Mouse (Mus musculus) frontal cortex, adult (tissue): ENCODE data around the gene Ulk4.
A peak's percentile ranks its signal among the peaks of the same experiment; 100 is the strongest.

ENCODE experiments used
- ATAC-seq: cut with Nextera tagmentation; 2 replicates; pipeline ENCODE4 v1.9.2; 2017; ENCODE audit warnings: mild to moderate bottlenecking, moderate library complexity, mixed read lengths; ENCODE audit not compliant: low TSS enrichment

Gene Ulk4

DNA sequence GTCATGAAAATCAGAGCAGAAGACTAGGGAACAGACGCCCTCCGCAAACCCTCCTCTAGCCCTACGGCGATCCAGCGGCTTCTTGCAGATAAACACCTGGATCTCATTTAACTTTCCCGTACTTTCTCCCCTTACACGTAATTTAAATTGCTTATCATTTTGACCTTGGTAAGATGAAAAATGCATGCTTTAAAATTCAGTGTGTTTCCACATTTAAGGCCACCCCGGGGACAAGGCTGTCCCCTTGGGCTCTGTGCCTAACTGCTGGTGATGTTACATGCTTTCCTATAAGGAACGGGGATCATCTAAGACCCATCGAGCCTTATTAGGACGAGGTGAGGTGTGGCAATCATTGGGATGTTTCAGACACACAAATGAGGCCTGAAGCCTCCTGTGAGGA is 256.6 kb downstream of the Ulk4 start:
- ATAC-seq = no peak

DNA sequence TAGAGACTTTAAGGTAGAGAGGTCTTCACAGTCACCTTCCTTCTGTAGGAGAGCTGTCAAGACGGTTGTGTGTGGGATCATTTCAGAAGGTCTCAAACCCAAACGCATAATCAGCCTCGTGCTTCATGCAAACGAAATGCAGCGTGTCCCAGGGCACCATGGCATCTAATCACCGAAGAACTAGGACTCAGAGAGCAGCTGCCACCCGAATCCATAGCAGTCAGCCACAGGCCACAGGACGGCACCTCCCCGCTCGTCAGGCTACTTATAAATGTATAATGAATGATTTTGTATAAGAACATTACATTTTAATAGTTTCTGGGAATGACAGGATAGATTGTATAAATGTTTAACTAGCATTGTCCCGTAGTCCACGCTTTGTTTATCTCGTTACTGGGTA is 257.1 kb downstream of the Ulk4 start:
- no peak for ATAC-seq

DNA sequence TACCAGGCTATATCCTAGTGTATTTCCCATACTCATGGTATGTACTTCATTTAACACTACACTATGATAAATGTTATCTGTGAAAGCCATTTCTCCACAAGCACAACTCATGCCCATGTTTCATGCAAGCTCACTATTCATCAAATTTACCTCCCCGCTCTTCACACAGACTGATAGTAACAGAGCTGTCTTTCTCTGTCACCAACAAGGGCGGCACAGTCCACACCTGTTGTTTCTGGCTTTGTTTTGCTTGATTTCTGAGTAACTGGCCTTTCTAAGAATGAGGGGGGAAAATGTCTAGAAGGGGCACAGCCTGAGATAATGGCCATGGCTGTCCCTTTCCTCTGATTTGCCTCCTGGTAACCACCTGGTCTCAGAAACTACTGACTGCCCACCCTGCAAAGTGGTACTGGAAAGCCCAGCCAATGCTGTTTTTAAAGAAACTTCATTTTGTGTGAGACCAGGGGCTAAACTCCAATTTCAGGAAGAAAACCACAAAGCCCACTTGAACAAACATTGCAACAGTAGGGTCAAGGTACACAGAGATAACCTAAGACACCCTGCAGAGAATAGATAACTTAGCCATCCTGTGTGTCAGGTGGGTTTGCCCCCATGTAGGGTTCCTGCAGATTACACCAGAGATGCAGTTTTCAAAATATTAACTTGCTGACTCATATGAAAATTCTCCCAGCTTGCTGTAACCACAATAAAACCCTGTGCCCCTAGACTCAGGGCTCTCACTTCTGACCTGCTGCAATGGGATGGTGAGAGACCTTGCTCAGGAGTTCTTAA is 258.3 kb downstream of the Ulk4 start:
- ATAC-seq = no peak

GRCm38 (mm10) chr9:121015810-121016502 is 261.0 kb downstream of the Ulk4 start:
- no peak for ATAC-seq

- ATAC-seq = no peak
Observed at GRCm38 (mm10) chr9:121011540-121011939, 265.5 kb downstream of the Ulk4 start.

DNA sequence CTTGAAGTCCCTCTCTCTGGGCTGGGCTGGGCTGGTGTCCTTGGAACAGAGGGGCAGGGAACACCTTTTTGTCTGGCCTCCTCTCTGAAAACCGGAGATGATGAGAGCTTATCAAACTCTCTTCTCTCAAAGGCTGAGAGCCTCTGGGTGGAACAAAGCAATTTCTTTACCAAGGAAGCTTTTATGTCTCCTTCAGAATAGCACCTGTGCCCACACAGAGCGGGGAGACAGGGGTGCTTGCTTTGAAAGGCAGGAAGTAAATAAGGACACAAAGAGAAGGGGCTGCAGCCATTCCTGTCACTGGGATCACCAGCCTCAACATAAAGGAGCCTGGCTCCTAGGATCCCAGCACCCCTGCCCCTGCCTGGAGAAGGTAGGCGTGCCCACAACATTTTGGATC is 266.5 kb downstream of the Ulk4 start:
- no peak for ATAC-seq

DNA sequence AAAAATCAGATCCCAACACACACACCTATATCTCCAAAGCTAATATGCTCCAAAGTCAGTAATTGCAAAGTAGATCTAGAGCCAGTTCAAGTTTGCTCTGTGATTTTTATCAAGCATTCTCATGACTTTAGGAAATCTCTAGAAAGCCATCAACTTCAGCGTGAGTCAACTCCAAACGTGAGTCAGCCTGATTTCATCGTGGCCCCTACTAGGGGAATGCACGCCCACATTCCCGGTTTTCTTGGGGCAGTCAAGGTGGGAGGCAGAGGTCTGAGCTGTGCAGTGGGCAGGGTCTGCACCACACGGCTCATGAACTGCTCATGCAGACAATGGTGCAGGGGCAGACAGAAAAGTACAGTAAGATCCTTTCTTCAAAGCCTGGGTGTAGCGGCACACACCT is 271.0 kb downstream of the Ulk4 start:
- no peak for ATAC-seq

DNA sequence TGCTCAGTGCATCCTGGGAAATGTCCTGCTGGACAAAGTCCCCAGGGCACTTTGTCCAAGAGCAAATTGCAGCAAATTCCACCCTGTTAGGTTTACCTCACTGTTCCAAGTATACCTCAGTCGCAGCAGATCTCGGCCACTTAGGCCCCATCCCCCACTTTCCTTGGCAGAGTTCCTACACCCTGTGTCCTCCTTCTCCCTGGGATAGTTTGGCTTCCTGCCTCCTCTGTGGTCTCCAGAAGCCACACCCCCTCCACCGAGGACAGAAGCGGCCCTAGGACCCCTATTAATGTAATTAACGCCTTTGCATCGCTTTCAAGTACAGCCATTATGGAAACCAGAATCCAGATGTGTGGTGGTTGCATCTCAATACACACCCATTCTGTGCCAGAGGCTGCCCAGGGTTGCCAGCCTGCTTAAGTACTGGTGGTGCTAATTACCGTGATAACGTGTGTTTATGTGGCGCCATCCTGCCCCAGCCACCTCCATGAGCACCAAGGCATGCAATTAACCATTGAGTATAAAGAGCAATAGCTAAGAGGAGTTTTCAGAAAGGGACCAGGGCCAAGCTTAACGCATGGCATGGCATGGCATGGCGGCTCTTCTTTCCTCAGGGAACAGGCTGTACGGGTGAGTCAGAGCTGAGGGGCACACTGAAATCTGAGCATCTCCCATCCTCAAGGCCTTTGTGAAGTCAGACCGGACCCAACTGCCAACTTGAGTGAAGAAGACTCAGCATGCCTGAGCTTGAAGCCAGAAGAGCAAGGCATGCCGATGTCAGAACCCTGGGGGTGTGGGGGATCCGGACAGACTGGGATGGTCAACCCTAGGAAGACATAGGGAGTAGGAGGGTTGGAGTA is 275.1 kb downstream of the Ulk4 start:
- no peak for ATAC-seq

- peak; percentile 74 for ATAC-seq
Observed at GRCm38 (mm10) chr9:121000641-121001320, 276.2 kb downstream of the Ulk4 start.

DNA sequence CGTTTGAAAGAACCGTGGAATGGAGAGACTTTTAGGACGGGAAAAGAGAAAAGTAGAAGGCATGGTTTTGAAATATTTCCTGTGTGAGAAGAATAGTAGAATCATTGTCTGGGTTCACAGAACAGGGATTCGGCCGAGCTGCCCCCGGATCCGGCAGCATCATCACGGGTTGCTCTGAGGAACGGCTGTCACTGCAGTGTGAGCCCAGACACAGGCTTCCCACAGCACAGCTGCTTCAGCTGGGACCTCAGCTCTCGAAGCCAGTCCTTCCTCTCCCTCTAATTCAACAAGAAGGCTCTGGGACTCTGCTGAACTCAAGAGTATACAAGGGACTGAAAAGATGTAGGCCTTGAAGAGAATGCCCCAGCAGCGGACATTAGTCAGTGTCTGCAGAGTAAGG is 278.3 kb downstream of the Ulk4 start:
- peak; percentile 66; the same call in 1 of the 2 replicates for ATAC-seq

DNA sequence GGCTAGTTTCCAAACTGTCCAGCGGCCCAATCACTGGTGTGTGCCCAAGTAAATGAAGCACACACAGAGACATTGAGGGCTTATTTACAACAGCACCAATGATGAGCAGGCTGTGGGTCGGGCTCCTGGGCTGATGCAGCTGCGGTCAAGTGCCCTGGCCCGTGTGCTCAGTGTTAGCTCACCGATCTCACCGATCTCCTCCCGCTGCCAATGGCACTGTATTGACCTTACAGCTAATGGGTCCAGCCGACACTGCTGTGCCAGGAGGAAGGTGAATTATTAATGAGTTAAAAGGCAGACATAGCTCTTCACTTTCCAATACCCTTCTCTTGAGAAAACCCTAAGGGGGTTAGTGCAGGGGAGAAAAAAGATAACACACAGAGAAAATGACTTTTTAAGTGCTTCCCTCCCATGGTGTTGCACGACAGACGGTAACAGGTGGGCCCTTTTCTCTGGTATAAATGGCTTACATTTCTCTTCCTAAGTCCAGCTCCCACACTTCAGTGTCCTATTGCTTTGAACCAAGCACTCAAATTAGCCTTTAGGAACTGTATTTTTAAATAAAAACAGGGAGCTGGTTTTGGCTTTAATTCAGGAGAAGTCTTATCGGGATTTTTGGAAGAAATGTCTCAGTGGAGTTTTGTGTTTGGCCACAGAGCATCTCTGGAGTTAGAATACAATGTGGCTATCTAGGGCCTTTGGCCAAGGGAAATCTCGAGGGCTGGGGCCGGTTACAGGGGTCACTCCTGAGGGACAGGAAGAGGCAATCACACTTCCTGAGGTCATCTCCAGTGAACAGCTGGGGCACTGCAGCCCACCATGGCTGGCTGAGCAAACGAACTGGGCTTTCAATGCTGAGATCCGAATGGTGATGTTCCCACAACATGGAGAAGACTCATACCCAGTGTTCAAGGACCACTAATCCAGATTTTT is 282.5 kb downstream of the Ulk4 start:
- no peak for ATAC-seq

GRCm38 (mm10) chr9:120993004-120993403 is 284.0 kb downstream of the Ulk4 start:
- ATAC-seq = no peak

- no peak for ATAC-seq
Observed at GRCm38 (mm10) chr9:120991801-120992200, 285.2 kb downstream of the Ulk4 start.

- ATAC-seq = no peak
Observed at GRCm38 (mm10) chr9:120989806-120990700, 286.9 kb downstream of the Ulk4 start.

DNA sequence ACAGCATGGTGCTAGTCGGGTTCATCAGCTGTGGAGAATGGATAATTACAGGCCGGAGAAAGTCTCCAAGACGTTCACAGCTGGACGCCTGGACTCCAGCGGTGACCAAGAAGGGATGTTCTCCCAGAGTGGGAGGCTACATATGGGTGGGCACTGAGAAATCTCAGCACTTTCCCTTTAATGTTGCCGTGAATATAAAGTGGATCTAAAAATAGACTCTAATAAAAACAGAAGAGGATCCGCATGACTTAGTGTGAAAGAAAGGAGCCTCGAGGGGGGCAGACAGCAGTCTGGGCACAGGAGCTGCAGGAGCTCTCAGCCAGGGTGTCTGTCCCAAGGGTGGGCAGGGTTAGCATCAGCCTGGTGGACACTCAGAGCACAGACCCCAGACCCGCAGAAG is 288.9 kb downstream of the Ulk4 start:
- no peak for ATAC-seq

DNA sequence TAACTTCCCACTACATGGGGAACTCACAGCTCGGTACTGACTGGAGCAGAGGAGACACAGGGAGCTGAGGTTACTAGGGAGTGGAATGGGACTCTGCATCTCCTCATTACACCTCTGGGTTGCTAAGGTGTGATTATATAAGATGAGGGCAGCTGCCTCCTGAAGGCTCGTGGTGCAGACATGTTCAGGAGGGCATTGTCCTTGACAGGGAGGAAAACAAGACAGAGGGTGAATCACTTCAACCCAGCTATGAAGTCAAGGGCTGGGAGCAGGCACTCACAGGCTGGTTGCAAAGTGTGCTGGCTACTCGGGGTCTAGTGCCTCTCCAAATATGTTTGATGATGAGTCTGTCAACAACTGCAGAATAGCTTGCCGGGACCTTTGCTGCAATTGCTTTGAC is 290.0 kb downstream of the Ulk4 start:
- ATAC-seq = no peak

DNA sequence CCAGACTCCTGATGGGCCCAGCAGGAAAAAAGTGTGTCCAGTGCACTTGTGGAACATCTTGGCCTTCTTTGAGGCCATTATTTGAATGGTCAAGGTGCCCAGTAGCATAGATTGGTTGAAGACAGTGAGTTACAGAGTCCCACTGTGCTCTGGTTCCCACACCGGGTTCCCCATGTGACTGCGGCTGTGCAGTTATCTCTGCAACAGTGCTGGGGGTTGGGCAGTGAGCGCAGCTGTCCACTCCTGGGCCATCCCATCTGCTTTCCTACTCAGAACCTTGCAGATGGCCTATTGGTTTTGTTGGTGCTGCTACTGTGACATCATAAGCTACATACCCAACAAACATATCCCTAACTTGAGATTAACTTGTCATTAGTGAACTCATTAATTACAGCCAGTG is 290.7 kb downstream of the Ulk4 start:
- no peak for ATAC-seq

DNA sequence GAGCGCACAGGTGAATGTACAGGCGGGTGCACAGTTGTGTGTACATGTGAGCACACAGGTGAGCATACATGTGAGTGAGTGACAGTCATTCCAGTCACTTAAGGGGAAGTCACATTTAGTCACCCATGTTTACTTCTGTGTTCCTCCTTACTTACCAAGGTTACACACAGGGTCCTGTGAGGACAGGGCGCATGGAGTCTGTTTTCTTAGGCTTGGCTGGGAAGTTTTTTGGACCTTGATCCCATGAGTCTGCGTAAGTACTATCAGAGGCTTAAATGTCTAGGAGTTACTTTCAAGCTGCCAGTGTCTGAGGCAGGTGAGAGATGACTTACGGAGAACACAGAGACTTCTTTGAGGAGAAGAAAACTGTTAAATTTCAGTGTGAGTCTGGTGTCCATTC is 291.5 kb downstream of the Ulk4 start:
- ATAC-seq = no peak

DNA sequence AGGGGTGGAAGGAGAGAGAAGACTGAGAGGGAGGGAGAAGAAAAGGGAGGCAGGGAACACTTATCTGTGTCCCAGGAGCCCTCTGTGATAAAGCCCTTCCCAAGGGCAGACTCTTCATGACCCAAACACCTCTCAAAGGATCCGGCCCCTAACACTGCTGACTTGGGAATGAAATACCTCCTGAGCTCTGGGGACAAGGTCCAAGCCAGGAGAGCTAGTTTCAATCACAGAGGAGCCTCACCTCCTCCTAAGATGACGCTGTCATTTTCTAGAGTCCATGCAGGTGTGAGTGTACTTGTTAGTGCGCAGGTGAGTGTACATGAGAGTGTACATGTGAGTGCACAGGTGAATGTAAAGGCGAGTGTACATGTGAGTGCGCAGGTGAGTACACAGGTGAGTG is 292.0 kb downstream of the Ulk4 start:
- no peak for ATAC-seq

DNA sequence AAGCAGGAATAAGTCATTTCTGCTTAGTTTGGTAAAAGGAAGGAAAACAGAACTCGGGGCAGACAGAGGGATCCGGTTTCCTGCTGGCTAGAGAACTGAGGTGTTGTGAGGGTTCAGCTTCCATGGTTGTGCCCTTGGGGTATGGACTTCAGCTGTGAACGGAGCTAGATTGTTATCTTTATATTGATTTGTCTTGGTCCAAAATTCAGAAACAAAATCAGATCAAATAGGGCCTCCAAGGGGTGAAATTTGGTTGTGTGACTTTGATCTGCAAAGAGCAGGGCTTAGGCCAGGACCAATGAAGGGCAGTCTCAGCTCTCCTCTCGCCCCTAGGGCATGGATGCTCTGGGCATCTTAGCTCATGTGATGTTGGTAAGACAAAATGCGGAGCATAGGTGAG is 292.5 kb downstream of the Ulk4 start:
- ATAC-seq = no peak
